Mouse (Mus musculus) megakaryocyte, embryonic 14.5 days (primary cell): ENCODE measurements around the gene Sike1.

Source experiments
- FLI1 ChIP-seq: IDR thresholded peaks from 2 replicates; pipeline ENCODE4 v1.6.1; 2012; ENCODE audit warnings: low read length, inconsistent platforms, mixed read lengths
- GATA1 ChIP-seq: IDR thresholded peaks from 3 replicates; pipeline ENCODE4 v1.6.1; 2012; ENCODE audit warnings: mixed read lengths, low read length, inconsistent platforms, borderline replicate concordance

DNA sequence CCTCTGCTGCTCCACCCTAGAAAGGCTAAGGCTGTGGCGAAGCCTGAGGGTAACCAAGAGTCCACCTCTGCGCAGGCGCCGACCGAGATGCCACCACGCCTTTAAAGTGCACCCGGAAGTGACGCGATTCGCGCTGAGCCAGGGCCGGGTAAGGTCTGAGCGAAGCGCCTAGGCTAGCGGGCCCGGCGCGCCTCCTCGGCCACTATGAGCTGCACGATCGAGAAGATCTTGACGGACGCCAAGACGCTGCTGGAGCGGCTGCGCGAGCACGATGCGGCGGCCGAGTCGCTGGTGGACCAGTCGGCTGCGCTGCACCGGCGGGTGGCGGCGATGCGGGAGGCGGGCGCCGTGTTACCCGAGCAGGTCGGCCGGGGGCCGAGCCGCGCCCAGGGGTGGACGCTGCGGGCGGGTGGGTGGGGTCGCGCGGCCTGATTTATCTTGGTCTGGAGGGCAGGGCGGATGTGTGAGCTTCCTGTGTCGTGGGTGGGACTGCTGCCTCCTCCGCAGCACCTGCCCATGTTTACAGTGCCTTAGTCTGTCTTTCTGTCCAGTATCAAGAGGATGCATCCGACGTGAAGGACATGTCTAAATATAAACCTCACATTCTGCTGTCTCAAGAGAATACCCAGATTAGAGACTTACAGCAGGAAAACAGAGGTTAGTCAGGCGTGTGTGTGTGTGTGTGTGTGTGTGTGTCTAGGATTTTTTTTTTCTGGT is at the start of gene Sike1:
- no peak for TF ChIP-seq GATA1
- 0 out of 2 replicates have a peak, but pooled peaks have one; percentile 7 for TF ChIP-seq FLI1
